Mouse (Mus musculus): ENCODE measurements at regions not wholly inside any gene's neighbourhood (a gene's known extent, or its start where the extent isn't known, plus 50 kb on each side); places are given as distances from the start of the nearest gene placed in this dataset.

GRCm38 (mm10) chr5:52092273-52092672 lies 98.0 kb downstream of the Dhx15 start:
- no peak for DNase-seq (ENCODE audit: low read depth, low spot score)

- no peak for DNase-seq (ENCODE audit: low read depth, low spot score)
These were observed 102.2 kb downstream of the Dhx15 start for GRCm38 (mm10) chr5:52088131-52088530.

- DNase-seq (ENCODE audit: low read depth, low spot score), result no peak
These were observed 103.4 kb downstream of the Dhx15 start for GRCm38 (mm10) chr5:52086766-52087429.

GRCm38 (mm10) chr5:52080268-52080667 lies 110.0 kb downstream of the Dhx15 start:
- no peak for DNase-seq (ENCODE audit: low read depth, low spot score)

DNA sequence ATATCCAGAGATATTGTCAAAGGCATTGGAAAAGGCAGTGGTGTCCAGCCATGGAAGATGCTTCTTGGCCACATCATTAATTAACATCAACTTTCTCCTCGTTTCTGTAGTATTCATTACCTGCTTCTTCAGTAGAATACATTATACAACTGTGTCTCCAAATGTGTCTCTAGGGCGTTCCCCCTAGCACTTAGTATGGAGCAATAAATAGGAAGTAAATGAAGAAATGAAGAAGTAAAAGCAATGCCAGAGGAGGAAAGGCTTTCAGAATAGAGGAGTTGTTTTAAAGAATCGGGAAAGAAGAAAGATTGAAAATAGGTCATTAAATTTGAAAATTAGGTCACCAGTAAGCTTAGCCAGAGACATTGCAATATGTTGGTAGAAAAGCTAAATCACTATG lies 112.6 kb downstream of the Dhx15 start:
- no peak for DNase-seq (ENCODE audit: low read depth, low spot score)

DNA sequence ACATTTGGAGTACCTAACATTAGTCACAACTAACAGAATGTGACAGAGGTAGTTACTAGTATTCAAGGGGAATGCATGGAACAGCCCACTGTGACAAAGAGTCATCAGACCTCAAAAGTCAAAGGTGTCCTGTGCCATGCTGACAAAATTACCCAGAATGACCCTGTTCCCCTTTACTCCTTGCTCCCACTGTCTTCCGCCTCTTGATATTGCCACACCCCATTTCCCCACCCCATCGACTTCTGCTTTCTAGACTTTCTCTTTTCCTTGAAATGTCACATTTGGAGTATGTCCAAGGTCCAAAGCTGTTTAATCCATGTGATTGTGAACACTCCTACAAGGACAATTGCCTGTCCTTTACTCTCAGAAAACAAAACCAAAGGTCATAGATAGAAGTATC lies 115.2 kb downstream of the Dhx15 start:
- no peak for DNase-seq (ENCODE audit: low read depth, low spot score)

DNA sequence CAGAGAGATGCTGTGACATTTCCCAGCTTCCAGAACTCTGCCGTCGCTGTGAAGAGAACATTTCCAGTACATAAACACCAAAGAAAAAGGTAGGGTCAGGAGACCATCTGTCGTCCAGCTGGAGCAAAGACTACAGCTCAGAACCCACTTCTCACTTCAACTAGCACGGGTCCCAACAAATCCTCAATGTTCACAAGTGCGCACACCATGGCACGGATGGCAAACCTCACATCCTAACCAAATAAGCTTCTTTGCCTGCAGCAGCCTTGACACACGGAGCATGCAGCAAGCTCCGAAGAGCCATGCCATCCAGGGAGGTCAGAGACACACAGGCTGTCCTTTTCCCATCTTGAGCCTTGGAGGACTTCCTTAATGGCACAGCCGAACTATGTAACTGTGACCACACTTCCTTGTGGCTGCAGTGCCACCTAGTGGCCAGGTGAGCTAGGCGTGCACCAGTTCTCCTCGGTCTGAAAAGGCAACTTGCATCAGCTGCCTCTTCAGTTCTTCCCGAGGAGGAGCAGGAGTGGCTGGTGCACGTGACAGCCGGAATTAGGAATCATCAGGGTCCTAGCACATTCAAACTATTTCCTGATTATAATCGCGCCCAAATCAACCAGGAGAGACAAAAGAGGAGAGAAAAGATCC lies 125.4 kb downstream of the Dhx15 start:
- DNase-seq (ENCODE audit: low read depth, low spot score), result peak; percentile 80

DNA sequence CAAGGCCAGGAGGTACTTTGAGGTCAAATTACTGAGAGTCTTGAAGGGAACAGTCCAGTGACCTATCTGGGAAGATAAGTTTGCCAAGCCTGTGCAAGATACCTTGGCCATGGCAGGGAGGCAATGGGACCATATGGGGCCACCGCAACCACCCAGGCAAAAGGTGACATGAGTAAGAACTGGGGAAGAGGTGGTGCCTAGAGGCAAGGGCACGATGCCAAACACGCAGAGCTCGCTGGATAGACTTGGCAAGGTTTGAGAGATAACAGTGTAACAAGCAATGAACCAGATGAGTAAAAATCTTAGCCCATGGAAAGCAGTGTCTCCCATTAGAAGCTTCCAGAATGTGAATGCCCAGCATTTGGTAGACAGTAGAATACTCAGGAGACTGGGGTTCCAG lies 128.1 kb downstream of the Dhx15 start:
- DNase-seq (ENCODE audit: low read depth, low spot score), result no peak

GRCm38 (mm10) chr5:52061226-52061625 lies 129.1 kb downstream of the Dhx15 start:
- DNase-seq (ENCODE audit: low read depth, low spot score), result no peak

- no peak for DNase-seq (ENCODE audit: low read depth, low spot score)
These were observed 133.1 kb downstream of the Dhx15 start for GRCm38 (mm10) chr5:52057261-52057660.

GRCm38 (mm10) chr5:52052072-52052465 lies 138.2 kb downstream of the Dhx15 start:
- no peak for DNase-seq (ENCODE audit: low read depth, low spot score)

GRCm38 (mm10) chr5:52051383-52052071 lies 138.8 kb downstream of the Dhx15 start:
- no peak for DNase-seq (ENCODE audit: low read depth, low spot score)

- no peak for DNase-seq (ENCODE audit: low read depth, low spot score)
These were observed 141.5 kb downstream of the Dhx15 start for GRCm38 (mm10) chr5:52048790-52049189.

- DNase-seq (ENCODE audit: low read depth, low spot score), result no peak
These were observed 143.6 kb downstream of the Dhx15 start for GRCm38 (mm10) chr5:52046704-52047103.

GRCm38 (mm10) chr5:52044101-52044500 lies 146.2 kb downstream of the Dhx15 start:
- no peak for DNase-seq (ENCODE audit: low read depth, low spot score)

GRCm38 (mm10) chr5:52041447-52041846 lies 148.9 kb downstream of the Dhx15 start:
- DNase-seq (ENCODE audit: low read depth, low spot score), result no peak

DNA sequence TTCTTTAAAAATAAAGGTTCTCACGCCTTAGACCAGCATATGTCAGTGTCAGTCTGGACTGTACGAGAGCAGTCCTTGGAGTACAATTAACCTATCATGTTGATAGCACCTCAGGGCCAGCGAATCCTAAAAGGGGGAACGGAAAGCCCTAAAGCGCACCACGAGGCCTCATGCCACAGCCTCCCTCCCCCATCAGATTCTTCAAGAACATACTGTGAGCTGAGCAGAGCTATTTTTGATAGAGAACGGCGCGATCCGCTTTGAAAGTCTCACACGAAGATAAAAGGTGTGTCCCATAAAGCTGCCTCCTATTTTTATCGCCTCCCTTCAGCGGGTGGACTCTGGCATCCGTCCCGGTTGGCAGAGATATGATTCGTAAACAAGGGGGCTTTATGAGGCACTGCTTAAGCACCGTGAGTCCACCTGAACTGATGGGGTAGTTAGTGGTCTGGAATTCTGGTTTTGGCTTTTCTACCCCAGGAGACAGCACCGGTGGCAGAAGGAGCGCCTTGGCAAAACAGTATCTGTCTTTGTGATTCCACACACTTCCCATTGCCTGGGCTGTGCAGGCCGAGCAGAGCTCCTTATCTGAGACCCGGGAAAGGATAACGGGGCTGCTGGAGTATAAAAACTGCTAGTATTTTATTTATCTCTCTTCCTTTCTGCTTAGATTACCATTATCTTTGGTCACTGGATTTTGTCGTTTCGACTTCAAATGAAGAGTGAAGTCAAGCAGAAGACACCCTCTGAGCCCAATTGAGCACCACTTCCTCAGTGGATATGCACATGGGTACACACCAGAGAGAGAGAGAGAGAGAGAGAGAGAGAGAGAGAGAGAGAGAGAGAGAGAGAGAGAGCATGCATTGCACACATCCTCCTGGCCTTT lies 149.6 kb downstream of the Dhx15 start:
- DNase-seq (ENCODE audit: low read depth, low spot score), result no peak

- DNase-seq (ENCODE audit: low read depth, low spot score), result no peak
These were observed 155.0 kb downstream of the Dhx15 start for GRCm38 (mm10) chr5:52035339-52035738.

GRCm38 (mm10) chr5:52027478-52027877 lies 162.8 kb downstream of the Dhx15 start:
- no peak for DNase-seq (ENCODE audit: low read depth, low spot score)

DNA sequence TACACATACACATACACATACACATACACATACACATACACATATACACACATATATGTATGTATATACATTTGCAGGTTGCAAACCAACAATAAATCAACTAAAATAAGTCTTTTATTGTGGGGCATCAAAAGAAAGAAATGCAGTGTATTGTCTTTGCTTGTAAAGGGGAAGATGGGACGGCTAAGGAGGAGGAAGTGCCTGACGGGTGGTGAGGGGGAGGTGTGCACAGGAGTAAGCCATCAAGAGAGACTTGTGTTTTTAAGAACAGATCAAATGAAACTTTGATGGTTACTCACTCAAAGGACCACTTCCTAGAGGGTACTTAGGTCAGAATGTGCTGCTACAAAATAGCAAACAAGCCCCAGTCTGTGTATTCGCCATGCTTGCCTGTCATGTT lies 164.2 kb downstream of the Dhx15 start:
- no peak for DNase-seq (ENCODE audit: low read depth, low spot score)

- DNase-seq (ENCODE audit: low read depth, low spot score), result no peak
These were observed 167.1 kb downstream of the Dhx15 start for GRCm38 (mm10) chr5:52023212-52023611.

DNA sequence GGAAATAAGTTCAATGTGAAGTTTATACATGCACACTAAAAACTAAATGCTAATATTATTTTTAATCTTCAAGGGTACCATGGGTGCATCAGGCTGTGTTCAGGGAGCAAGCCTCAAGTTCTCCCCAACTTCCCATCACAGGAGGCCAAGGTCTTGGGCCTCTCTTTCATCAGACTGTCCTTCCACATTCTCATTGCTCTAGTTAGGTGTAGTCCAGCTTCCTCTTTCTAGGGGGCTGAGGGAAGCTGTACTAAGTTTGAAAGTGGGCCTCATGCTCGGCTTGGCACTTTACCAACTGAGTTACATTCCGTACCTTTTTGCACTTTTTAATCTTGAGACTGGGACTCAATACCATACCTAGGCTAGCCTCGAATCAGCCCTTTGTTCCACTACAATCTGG lies 173.3 kb downstream of the Dhx15 start:
- no peak for DNase-seq (ENCODE audit: low read depth, low spot score)
